Mouse (Mus musculus) liver, postnatal 0 days (tissue): Measurements from ENCODE around the gene Uts2b. TPM values are rescaled to one million over a fixed set of nuclear protein-coding genes. Genes with fewer than 3 reads are reported as not detected.

Source experiments
- polyA plus RNA-seq: library from polyadenylated mRNA; unstranded; fragments of >200 nt; fragmentation: Nextera tagmentation; extraction: Ambion mirVana; gene quantifications from 2 replicates; pipeline ENCODE4 v1.2.1, GENCODE M21; 2015

Gene Uts2b
- polyA plus RNA-seq, 1 experiment from 2014 or later, result not detected

Other genes starting within 250 kb of the Uts2b start
- gene Ostn, start 62.8 kb downstream of the Uts2b start, polyA plus RNA-seq, result not detected in 2 replicates
- gene Ccdc50, start 18.6 kb upstream of the Uts2b start, polyA plus RNA-seq, result 10.3 and 11.0 TPM in 2 replicates